27 mouse cellular contexts compared by ENCODE assay signal in genomic region chr4:22949422-22949821, GRCm38 (mm10).
"Had no signal": no experiment of that assay in that cellular context is flagged by ENCODE, and none has a peak within 500 bp of the region (broad histone marks: within the 10 kb centered on the region; RNA-seq: fewer than 3 reads in every experiment).

No protein-coding gene starts in this region.

- H3K4me1 ChIP-seq: embryonic facial prominence, embryonic 12.5 days; embryonic facial prominence, embryonic 13.5 days; embryonic facial prominence, embryonic 15.5 days had no signal

- H3K9me3 ChIP-seq: embryonic facial prominence, embryonic 10.5 days; embryonic facial prominence, embryonic 12.5 days; embryonic facial prominence, embryonic 13.5 days; embryonic facial prominence, embryonic 15.5 days; forebrain, embryonic 10.5 days; forebrain, embryonic 12.5 days; forebrain, embryonic 13.5 days; forebrain, embryonic 15.5 days had no signal

- H3K27me3 ChIP-seq: embryonic facial prominence, embryonic 12.5 days; embryonic facial prominence, embryonic 13.5 days; embryonic facial prominence, embryonic 15.5 days; forebrain, embryonic 12.5 days; forebrain, embryonic 13.5 days; forebrain, embryonic 15.5 days had no signal

- H3K27ac ChIP-seq: embryonic facial prominence, embryonic 10.5 days; embryonic facial prominence, embryonic 12.5 days; embryonic facial prominence, embryonic 13.5 days; embryonic facial prominence, embryonic 15.5 days; forebrain, embryonic 10.5 days; forebrain, embryonic 12.5 days; forebrain, embryonic 13.5 days; forebrain, embryonic 15.5 days; gastrocnemius, adult 2 months; heart, adult 2 months had no signal

- H3K4me2 ChIP-seq: embryonic facial prominence, embryonic 12.5 days; embryonic facial prominence, embryonic 13.5 days; embryonic facial prominence, embryonic 15.5 days; forebrain, embryonic 12.5 days; forebrain, embryonic 13.5 days; forebrain, embryonic 15.5 days had no signal

- DNase-seq: cerebellum, adult 8-10 months; cerebellum, adult 9-11 months; cerebellum, postnatal 10 days; cerebellum, postnatal 14 days; cerebellum, postnatal 25 days; cerebellum, postnatal 36 days; embryo, embryonic 11 days; forebrain, postnatal 0 days; gastrocnemius, adult 2 months; gastrocnemius, postnatal 10 days; gastrocnemius, postnatal 14 days; gastrocnemius, postnatal 25 days; gastrocnemius, postnatal 36 days; heart, adult 11 months; heart, adult 18-20 months; heart, adult 2 months had no signal

- ATAC-seq: forebrain, embryonic 13.5 days; forebrain, embryonic 14.5 days; forebrain, embryonic 15.5 days; forebrain, embryonic 16.5 days; forebrain, postnatal 0 days had no signal

- H3K9ac ChIP-seq: embryonic facial prominence, embryonic 12.5 days; embryonic facial prominence, embryonic 13.5 days; embryonic facial prominence, embryonic 15.5 days; forebrain, embryonic 12.5 days; forebrain, embryonic 13.5 days; forebrain, embryonic 15.5 days; forebrain, postnatal 0 days had no signal

- H3K4me3 ChIP-seq: embryonic facial prominence, embryonic 10.5 days; embryonic facial prominence, embryonic 12.5 days; embryonic facial prominence, embryonic 13.5 days; embryonic facial prominence, embryonic 15.5 days; erythroblast, embryonic 14.5 days; forebrain, embryonic 10.5 days; forebrain, embryonic 12.5 days; forebrain, embryonic 13.5 days; forebrain, embryonic 15.5 days; gastrocnemius, adult 2 months; heart, adult 2 months had no signal

- H3K36me3 ChIP-seq: embryonic facial prominence, embryonic 10.5 days; embryonic facial prominence, embryonic 12.5 days; embryonic facial prominence, embryonic 13.5 days; embryonic facial prominence, embryonic 15.5 days; forebrain, embryonic 10.5 days; forebrain, embryonic 12.5 days; forebrain, embryonic 15.5 days had no signal
